Mouse (Mus musculus) adrenal gland, postnatal 10 days (tissue): ENCODE results near the gene Col16a1. TPM values are rescaled to one million over a fixed set of nuclear protein-coding genes. Genes with fewer than 3 reads are reported as not detected.

ENCODE experiments used
- DNase-seq: peaks from one replicate; pipeline ENCODE4 v3.0.0; 2021; ENCODE audit warnings: mixed read lengths
- total RNA-seq, 2 experiments: library from RNA; stranded (reverse); gene quantifications; 2 replicates each; pipeline ENCODE4 v1.2.3; 2021

Gene Col16a1
- total RNA-seq, 2 experiments from 2014 or later: 29.4 to 33.8 TPM

DNA sequence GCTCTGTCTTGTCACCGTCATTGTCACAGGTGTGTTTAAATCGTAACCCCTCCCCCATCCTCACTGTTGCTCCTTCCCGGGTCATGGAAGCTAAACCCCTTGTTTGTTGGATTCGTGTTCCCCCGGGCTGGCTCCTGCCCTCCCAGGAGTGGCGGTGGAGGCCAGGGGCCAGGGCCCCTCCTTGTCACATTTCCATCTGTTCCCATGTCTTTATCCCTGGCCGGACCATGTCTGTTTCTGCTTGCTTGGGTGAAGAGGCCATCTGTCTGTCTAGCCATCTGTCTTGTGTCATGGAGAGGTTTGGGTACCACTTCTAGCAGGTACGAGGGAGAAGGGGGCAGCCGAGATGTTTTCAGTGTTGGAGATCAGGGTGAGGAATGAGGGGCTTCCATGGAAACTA is 34.6 kb downstream of the Col16a1 start:
- no peak for DNase-seq

- peak; percentile 61 for DNase-seq
Observed at GRCm38 (mm10) chr4:130084331-130084945, 36.8 kb downstream of the Col16a1 start.

- no peak for DNase-seq
Observed at GRCm38 (mm10) chr4:130085246-130085820, 37.7 kb downstream of the Col16a1 start.

DNA sequence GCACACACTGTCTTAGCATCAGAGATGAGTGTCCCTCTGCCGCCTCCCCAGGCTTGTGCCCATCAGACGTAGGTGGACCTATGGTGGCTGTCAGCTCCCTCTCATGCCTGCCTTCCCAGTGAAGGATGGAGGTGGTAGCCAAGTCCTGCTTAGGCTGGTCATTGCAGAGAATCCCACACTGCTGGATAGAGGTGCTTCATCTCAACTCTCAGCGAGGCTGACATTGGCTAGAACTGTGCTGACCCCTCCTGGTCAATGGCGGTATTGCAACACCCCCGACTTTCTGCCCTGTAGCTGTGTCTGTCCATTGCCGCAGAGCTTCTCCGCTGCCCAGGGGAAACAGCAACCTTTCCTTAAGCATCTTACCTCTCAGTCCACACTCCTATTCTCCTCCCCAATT is 39.7 kb downstream of the Col16a1 start:
- peak; percentile 97 for DNase-seq

DNA sequence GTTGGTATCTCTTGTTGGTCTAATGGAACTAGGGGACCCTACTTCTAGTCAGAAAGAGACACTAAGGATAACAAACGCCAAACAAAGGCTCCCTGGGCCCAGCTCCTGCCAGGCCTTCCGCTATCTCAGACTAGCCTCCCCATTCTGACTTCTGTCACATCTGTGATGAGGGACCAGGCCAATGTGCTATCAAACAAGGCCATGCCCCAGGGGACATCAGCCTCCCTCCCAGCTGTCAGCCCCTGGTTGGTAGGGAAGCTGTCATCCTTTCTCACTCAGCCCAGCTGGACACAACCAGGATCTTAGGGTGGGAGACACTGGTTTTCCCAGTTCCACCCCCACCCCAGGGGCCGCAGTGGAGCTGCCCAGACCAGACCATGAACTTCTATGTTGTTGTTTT is 47.5 kb downstream of the Col16a1 start:
- DNase-seq: no peak

- DNase-seq: no peak
Observed at GRCm38 (mm10) chr4:130101183-130101582, 53.5 kb downstream of the Col16a1 start.

GRCm38 (mm10) chr4:130102111-130102651 is 54.5 kb downstream of the Col16a1 start, which contains the start of gene Pef1:
Gene Pef1 (plus strand): TSS chr4:130102558.
- no peak for DNase-seq

GRCm38 (mm10) chr4:130103632-130104031 is 56.0 kb downstream of the Col16a1 start:
- DNase-seq: no peak

GRCm38 (mm10) chr4:130104584-130104983 is 56.9 kb downstream of the Col16a1 start:
- DNase-seq: no peak

DNA sequence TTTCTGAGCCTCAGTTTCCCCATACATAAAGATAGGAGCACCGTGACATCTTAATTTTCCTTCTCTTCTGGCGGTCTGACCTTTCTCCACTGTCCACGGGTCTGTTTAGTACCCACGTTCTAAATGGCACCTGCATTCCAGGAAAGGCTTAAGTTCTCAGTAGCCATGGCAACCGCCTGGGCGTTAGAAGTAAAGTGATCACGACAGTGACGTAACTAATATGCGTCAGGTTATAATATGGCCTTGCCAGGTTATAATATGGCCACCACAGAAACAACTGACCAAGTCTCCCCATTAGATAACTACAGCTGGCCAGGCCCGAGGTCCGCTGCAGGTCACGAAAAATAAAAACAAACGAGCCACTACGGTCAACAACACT is 59.4 kb downstream of the Col16a1 start:
- no peak for DNase-seq

GRCm38 (mm10) chr4:130107444-130108131 is 59.9 kb downstream of the Col16a1 start:
- peak; percentile 99 for DNase-seq

GRCm38 (mm10) chr4:130108929-130109328 is 61.3 kb downstream of the Col16a1 start:
- DNase-seq: no peak

- DNase-seq: no peak
Observed at GRCm38 (mm10) chr4:130109666-130110065, 62.0 kb downstream of the Col16a1 start.

DNA sequence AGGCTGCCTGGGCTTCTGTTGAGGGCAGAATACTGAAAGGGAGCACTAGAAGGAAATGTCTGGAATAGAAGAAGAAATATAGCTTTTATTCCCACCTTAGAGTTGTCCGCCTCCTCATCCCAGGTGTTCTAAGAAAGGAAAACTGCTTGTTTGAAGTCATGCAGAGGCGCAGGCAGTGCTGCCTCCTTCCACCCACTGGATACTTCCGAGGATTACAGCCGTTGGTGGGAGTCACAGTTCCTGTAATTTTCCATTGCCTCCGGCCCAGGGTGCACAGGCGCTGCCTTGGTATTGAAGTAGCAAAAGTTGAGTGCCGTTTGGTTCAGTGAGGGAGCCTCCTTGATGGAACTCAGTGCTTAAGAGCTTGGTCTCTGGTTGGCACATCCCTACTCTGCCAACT is 62.5 kb downstream of the Col16a1 start:
- no peak for DNase-seq

DNA sequence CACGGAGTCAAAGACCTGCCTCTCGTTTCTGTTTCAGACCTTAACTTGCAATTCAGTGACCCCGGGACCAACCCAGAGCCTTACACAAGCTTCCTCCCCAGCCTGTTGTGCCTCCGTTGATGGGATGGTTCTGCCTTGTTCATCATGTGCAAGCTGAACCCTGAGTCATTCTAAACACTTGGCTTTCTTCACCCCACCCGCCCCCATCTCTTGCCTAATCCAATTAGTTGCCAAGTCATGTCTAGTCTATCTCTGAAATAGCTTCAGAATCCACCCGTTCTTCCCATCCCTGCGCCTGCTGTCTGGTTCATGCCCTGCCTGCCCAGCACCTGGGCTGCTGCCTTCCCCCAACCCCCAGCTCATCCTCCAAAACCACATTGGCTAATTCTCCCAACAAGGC is 64.7 kb downstream of the Col16a1 start:
- peak; percentile 72 for DNase-seq

DNA sequence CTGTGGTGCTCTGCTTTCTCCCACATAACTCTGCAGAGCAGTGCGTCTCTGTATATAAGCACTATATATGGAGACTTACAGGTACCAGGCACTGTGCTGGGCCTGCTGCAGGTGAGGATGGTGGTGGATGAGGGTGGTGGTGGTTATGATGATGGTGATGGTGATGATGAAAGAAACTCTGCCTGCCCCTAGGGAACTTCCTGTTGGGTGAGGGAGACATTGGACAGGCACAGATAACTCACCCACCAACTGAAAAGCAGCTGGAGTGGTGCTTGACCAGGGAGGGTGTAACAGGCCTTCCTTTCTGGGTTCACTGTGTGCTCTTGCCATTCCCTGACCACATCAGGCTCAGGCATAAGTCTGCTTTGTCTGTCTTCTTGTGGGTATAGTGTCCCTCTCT is 65.1 kb downstream of the Col16a1 start:
- DNase-seq: no peak

- DNase-seq: no peak
Observed at GRCm38 (mm10) chr4:130120752-130121151, 73.1 kb downstream of the Col16a1 start.

DNA sequence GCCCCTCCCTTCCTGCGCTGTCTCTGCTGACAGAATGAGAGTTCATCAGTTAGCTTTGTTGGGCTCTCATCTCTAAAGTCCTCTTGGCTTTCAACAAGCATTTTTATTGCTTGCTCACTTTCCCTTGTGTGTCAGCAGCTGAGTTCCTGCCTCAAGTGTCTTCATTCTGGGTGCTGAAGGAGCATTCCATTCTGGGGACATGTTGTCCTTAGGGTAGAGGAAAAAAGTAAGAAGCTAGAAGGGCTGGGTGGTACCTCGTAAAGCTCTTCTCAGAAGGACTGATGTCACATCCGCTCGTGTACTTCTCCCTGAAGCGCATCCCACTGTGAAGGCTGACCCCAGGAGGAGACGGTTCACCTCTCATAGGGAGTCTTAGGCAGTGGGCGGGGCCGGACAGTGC is 73.9 kb downstream of the Col16a1 start:
- DNase-seq: no peak

GRCm38 (mm10) chr4:130123020-130123419 is 75.4 kb downstream of the Col16a1 start:
- no peak for DNase-seq

- no peak for DNase-seq
Observed at GRCm38 (mm10) chr4:130124110-130124509, 76.5 kb downstream of the Col16a1 start.

DNA sequence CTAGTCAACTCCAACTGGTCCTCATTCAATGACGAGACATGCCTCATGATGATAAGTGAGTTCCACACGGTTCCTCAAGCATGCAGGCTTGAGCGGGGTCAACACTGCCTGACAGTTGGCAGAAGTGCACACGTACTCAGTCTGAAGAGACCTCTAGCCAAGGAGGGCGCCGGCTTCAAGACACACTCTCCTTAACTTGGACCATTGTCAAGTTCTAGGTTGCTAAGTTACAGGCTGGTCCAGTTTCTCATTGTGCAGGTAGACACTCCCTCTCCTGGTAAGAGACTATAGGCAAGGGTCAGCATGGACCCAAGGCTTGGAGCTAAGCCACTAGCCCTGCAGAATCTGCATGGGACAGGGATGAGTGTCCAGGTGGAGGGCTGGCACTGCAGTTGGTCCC is 77.5 kb downstream of the Col16a1 start:
- DNase-seq: no peak

- DNase-seq: peak; percentile 62
Observed at GRCm38 (mm10) chr4:130125935-130126334, 78.3 kb downstream of the Col16a1 start.

- DNase-seq: no peak
Observed at GRCm38 (mm10) chr4:130128907-130129306, 81.3 kb downstream of the Col16a1 start.
